13 mouse cellular contexts compared by ENCODE assay signal in genomic region chr17:27549234-27549633, GRCm38 (mm10). TPM values are rescaled to one million over a fixed set of nuclear protein-coding genes. Genes with fewer than 3 reads are reported as not detected.
DNase-seq lines count a peak whose midpoint lies in the region; ATAC-seq and TF ChIP-seq lines count a peak whose summit lies in the region.
"Had no signal": no experiment of that assay in that cellular context is flagged by ENCODE, and none has a peak within 500 bp of the region (broad histone marks: within the 10 kb centered on the region; RNA-seq: fewer than 3 reads in every experiment).

No protein-coding gene starts in this region.

- no peak overlapping the region for H3K9ac ChIP-seq in hindbrain, embryonic 14.5 days
- no peak overlapping the region for H3K9ac ChIP-seq in hindbrain, postnatal 0 days (replicated peaks; ENCODE audit: low read length)
- H3K9ac ChIP-seq: intestine, embryonic 15.5 days had no signal

- ATAC-seq in hindbrain, embryonic 14.5 days (ENCODE audit: low FRiP score) = no peak
- peak; percentile 72; the same call in 1 of the 2 replicates for ATAC-seq in hindbrain, postnatal 0 days
- ATAC-seq in megakaryocyte progenitor cell, adult 5-6 weeks (replicated peaks; ENCODE audit: poor library complexity) = no peak
- ATAC-seq: intestine, embryonic 15.5 days had no signal

- H3K27ac ChIP-seq in hindbrain, embryonic 10.5 days = peak overlapping the region; percentile 86
- H3K27ac ChIP-seq in hindbrain, embryonic 14.5 days = no peak overlapping the region
- no peak overlapping the region for H3K27ac ChIP-seq in hindbrain, postnatal 0 days
- H3K27ac ChIP-seq: intestine, embryonic 15.5 days had no signal

- peak overlapping the region; percentile 20; the same call in 1 of the 2 replicates for H3K4me3 ChIP-seq in hindbrain, embryonic 10.5 days
- no peak overlapping the region for H3K4me3 ChIP-seq in hindbrain, embryonic 14.5 days (replicated peaks; ENCODE audit: low read length)
- no peak overlapping the region for H3K4me3 ChIP-seq in hindbrain, postnatal 0 days (ENCODE audit: low read length)
- H3K4me3 ChIP-seq: intestine, embryonic 15.5 days had no signal

- H3K27me3 ChIP-seq in hindbrain, embryonic 10.5 days (ENCODE audit: insufficient read depth, poor library complexity, severe bottlenecking) = peaks cover 12% of the 10 kb centered on the region
- H3K27me3 ChIP-seq in hindbrain, embryonic 14.5 days (ENCODE audit: control insufficient read depth, insufficient read depth, low read length) = no peaks in the 10 kb centered on the region
- H3K27me3 ChIP-seq in hindbrain, postnatal 0 days (ENCODE audit: insufficient read depth, low read length) = no peaks in the 10 kb centered on the region
- H3K27me3 ChIP-seq: intestine, embryonic 15.5 days had no signal

- TF ChIP-seq POLR2A in brain, embryonic 14.5 days (IDR thresholded peaks at IDR 0.05; ENCODE audit: borderline replicate concordance, extremely low read depth, insufficient read depth, insufficient read length, poor library complexity, severe bottlenecking) = no peak

- H3K9me3 ChIP-seq in hindbrain, embryonic 10.5 days = no peaks in the 10 kb centered on the region
- H3K9me3 ChIP-seq in hindbrain, embryonic 14.5 days (ENCODE audit: control insufficient read depth, low read length) = no peaks in the 10 kb centered on the region
- H3K9me3 ChIP-seq in hindbrain, postnatal 0 days (ENCODE audit: low read length) = no peaks in the 10 kb centered on the region
- H3K9me3 ChIP-seq: intestine, embryonic 15.5 days had no signal

- H3K4me2 ChIP-seq in hindbrain, embryonic 14.5 days (replicated peaks) = no peak overlapping the region
- no peak overlapping the region for H3K4me2 ChIP-seq in hindbrain, postnatal 0 days (ENCODE audit: low read depth, low read length)
- H3K4me2 ChIP-seq: intestine, embryonic 15.5 days; liver, embryonic 11.5 days had no signal

- no peaks in the 10 kb centered on the region for H3K36me3 ChIP-seq in hindbrain, embryonic 10.5 days
- no peaks in the 10 kb centered on the region for H3K36me3 ChIP-seq in hindbrain, embryonic 14.5 days (replicated peaks; ENCODE audit: control insufficient read depth, insufficient read depth)
- no peaks in the 10 kb centered on the region for H3K36me3 ChIP-seq in hindbrain, postnatal 0 days (ENCODE audit: insufficient read depth, low read length)
- H3K36me3 ChIP-seq: intestine, embryonic 15.5 days had no signal

- peak; percentile 53 for DNase-seq in adrenal gland, adult 2 months
- no peak for DNase-seq in adrenal gland, adult 18-20 months (ENCODE audit: low spot score in 2 of 2)
- no peak for DNase-seq in hindbrain, embryonic 10.5 days (ENCODE audit: low spot score)
- no peak for DNase-seq in hindbrain, embryonic 14.5 days (ENCODE audit: low spot score)
- peak; percentile 64 for DNase-seq in brain, embryonic 14.5 days (ENCODE audit: low read depth)
- DNase-seq in hindbrain, postnatal 0 days (ENCODE audit: low spot score) = no peak
- no peak for DNase-seq in lung, postnatal 14 days
- DNase-seq: cerebellum, adult 8-10 months; gastrocnemius, postnatal 10 days; lung, postnatal 36 days had no signal

- peaks cover 46% of the 10 kb centered on the region for H3K4me1 ChIP-seq in hindbrain, embryonic 10.5 days (replicated peaks)
- H3K4me1 ChIP-seq in hindbrain, embryonic 14.5 days (replicated peaks; ENCODE audit: control insufficient read depth, insufficient read depth, low read length) = 0 out of 2 replicates have a peak, but pooled peaks cover 3% of the 10 kb centered on the region
- H3K4me1 ChIP-seq in hindbrain, postnatal 0 days (ENCODE audit: insufficient read depth, low read length) = 0 out of 2 replicates have a peak, but pooled peaks cover 9% of the 10 kb centered on the region

- 52% methylated on average over 8 of the region's 8 CpGs for whole genome bisulfite sequencing in hindbrain, embryonic 10.5 days
- WGBS in hindbrain, embryonic 14.5 days = 41% methylated on average over 8 of the region's 8 CpGs
- 47% methylated on average over 8 of the region's 8 CpGs for WGBS in hindbrain, postnatal 0 days

- TF ChIP-seq CTCF in brain, embryonic 14.5 days (IDR thresholded peaks at IDR 0.05; ENCODE audit: borderline replicate concordance, extremely low read depth, insufficient read depth, insufficient read length) = no peak
- TF ChIP-seq CTCF in hindbrain, postnatal 0 days (IDR thresholded peaks at IDR 0.05; ENCODE audit: low read depth) = no peak

RNA-seq across cellular contexts. Expression of gene Hmga1, which starts 7.1 kb away (rescaled TPM):
- total RNA-seq in adrenal gland, adult 2 months (2021) = 10 to 100 TPM; 12.2 to 26.8 TPM
- polyA plus RNA-seq in adrenal gland, adult 2 months (2012; rRNA removed) = 38.9 and 44.2 TPM in 2 replicates
- 10 to 100 TPM; 16.8 to 29.5 TPM for total RNA-seq in adrenal gland, adult 18-20 months (2021)
- 541 and 748 TPM in 2 replicates for polyA plus RNA-seq in hindbrain, embryonic 10.5 days (2016; fragmentation: Nextera tagmentation; extraction: Ambion mirVana)
- polyA plus RNA-seq in hindbrain, embryonic 14.5 days (2014; fragmentation: Nextera tagmentation; extraction: Ambion mirVana) = 136 and 148 TPM in 2 replicates
- polyA plus RNA-seq in brain, embryonic 14.5 days (2012; rRNA removed) = 120 and 130 TPM in 2 replicates
- total RNA-seq in hindbrain, postnatal 0 days (2014; rRNA removed) = 142 and 170 TPM in 2 replicates
- polyA plus RNA-seq in hindbrain, postnatal 0 days (2015; fragmentation: Nextera tagmentation; extraction: Ambion mirVana) = 130 and 145 TPM in 2 replicates
- total RNA-seq in megakaryocyte progenitor cell, adult 5-6 weeks (2015) = 405 and 414 TPM in 2 replicates
- 220 and 239 TPM in 2 replicates for total RNA-seq in megakaryocyte progenitor cell, adult 5-6 weeks (2017)

RNA-seq across cellular contexts. Expression of gene AI413582, which starts 16.3 kb away (rescaled TPM):
- 10 to 100 TPM; 28.0 to 35.9 TPM for total RNA-seq in adrenal gland, adult 2 months (2021)
- polyA plus RNA-seq in adrenal gland, adult 2 months (2012; rRNA removed) = 64.8 and 65.5 TPM in 2 replicates
- total RNA-seq in adrenal gland, adult 18-20 months (2021) = 10 to 100 TPM; 20.1 to 21.7 TPM
- 19.1 and 23.9 TPM in 2 replicates for polyA plus RNA-seq in hindbrain, embryonic 10.5 days (2016; fragmentation: Nextera tagmentation; extraction: Ambion mirVana)
- 68.0 and 76.5 TPM in 2 replicates for polyA plus RNA-seq in hindbrain, embryonic 14.5 days (2014; fragmentation: Nextera tagmentation; extraction: Ambion mirVana)
- 35.8 and 53.5 TPM in 2 replicates for polyA plus RNA-seq in brain, embryonic 14.5 days (2012; rRNA removed)
- total RNA-seq in hindbrain, postnatal 0 days (2014; rRNA removed) = 50.2 and 59.6 TPM in 2 replicates
- polyA plus RNA-seq in hindbrain, postnatal 0 days (2015; fragmentation: Nextera tagmentation; extraction: Ambion mirVana) = 92.7 and 95.3 TPM in 2 replicates
- 31.0 and 31.6 TPM in 2 replicates for total RNA-seq in megakaryocyte progenitor cell, adult 5-6 weeks (2015)
- total RNA-seq in megakaryocyte progenitor cell, adult 5-6 weeks (2017) = 32.3 and 46.0 TPM in 2 replicates

RNA-seq across cellular contexts. Expression of gene Grm4, which starts 28.0 kb away (rescaled TPM):
- 1 to 10 TPM; 5.5 to 9.0 TPM for total RNA-seq in adrenal gland, adult 2 months (2021)
- polyA plus RNA-seq in adrenal gland, adult 2 months (2012; rRNA removed) = 0.08 and 0.31 TPM in 2 replicates
- total RNA-seq in adrenal gland, adult 18-20 months (2021) = 1 to 10 TPM in 1 of 2 experiments, under 1 TPM in 1; 0.80 to 1.4 TPM
- 2.2 and 4.2 TPM in 2 replicates for polyA plus RNA-seq in hindbrain, embryonic 10.5 days (2016; fragmentation: Nextera tagmentation; extraction: Ambion mirVana)
- 9.0 and 10.1 TPM in 2 replicates for polyA plus RNA-seq in hindbrain, embryonic 14.5 days (2014; fragmentation: Nextera tagmentation; extraction: Ambion mirVana)
- polyA plus RNA-seq in brain, embryonic 14.5 days (2012; rRNA removed) = 16.3 and 28.0 TPM in 2 replicates
- 34.3 and 38.8 TPM in 2 replicates for total RNA-seq in hindbrain, postnatal 0 days (2014; rRNA removed)
- 8.7 and 10.1 TPM in 2 replicates for polyA plus RNA-seq in hindbrain, postnatal 0 days (2015; fragmentation: Nextera tagmentation; extraction: Ambion mirVana)
- not detected in 2 replicates for total RNA-seq in megakaryocyte progenitor cell, adult 5-6 weeks (2015)
- not detected in 2 replicates for total RNA-seq in megakaryocyte progenitor cell, adult 5-6 weeks (2017)

Comparison
In these comparisons a context has a peak if more than half of its experiments do, and no peak if none do; other contexts are left out.
1. DNase-seq: peak in adrenal gland, adult 2 months (single experiment) and brain, embryonic 14.5 days (single experiment); none in adrenal gland, adult 18-20 months (0 of 2), hindbrain, embryonic 10.5 days (single experiment), hindbrain, embryonic 14.5 days (single experiment), hindbrain, postnatal 0 days (single experiment) and lung, postnatal 14 days (single experiment).